Mouse (Mus musculus): ENCODE results near the gene Mael.

DNA sequence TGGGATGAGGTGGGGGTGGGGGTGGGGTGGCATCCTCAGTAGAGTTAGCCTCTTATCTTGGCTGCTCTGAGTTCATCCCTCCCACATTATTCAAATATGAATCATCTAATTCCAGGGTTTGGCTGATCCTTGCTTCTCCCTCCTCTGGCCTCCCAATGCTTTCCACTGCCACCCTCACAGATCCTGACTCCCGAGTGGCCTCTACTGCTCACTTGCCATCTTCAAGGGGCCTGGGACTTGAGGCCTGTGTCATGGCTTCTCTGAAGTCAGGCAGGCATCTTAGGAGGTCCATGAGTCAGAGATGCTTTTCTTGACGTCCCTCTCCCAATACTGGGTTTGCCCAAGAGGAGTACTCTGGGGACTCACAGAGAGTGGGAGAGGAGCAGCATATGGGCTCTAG lies 17.1 kb upstream of the Mael start:
- TF ChIP-seq GATA1 (IDR thresholded peaks at IDR 0.05; ENCODE audit: borderline replicate concordance, low read length) (no peak), FLI1 (IDR thresholded peaks at IDR 0.05; ENCODE audit: low read length) (no peak)

Data from megakaryocyte, embryonic 14.5 days (primary cell).